Mouse (Mus musculus): ENCODE measurements around the gene Gm14124.

DNA sequence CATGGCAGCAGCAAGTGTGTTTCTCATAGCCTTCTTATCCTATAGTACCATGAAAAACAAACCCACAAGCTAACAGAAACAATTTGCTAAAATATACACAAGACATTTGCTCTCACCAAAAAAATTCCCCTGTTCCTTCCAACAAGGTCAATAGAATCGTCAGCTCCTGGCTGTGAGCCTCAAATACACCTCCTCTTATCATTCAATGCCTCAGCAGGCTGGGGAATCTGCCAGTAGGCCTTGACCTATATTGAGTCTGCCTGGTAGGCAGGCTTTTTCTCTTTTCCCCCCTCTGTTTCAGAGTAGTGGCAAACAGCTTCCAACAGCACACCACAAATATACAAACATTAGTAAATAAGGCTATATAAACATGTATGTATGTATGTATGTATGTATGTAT, 41.8 kb downstream of the Gm14124 start:
- TF ChIP-seq POLR2A (IDR thresholded peaks at IDR 0.05; ENCODE audit: insufficient read depth, low read depth, low read length) (no peak), CTCF (IDR thresholded peaks at IDR 0.05) (no peak), EP300 (IDR thresholded peaks at IDR 0.05; ENCODE audit: insufficient read depth, low read depth, low read length) (no peak)

Measured in heart, adult 2 months (tissue).